Mouse (Mus musculus) liver, embryonic 13.5 days (tissue): ENCODE data around the gene Creb1. TPM values are rescaled to one million over a fixed set of nuclear protein-coding genes. Genes with fewer than 3 reads are reported as not detected.

Experiments
- ATAC-seq: fragments of 200-750 bp; cut with Nextera tagmentation; 2 replicates; pipeline ENCODE4 v1.8.0; 2017; ENCODE audit warnings: low read depth, mild to moderate bottlenecking, moderate number of reproducible peaks, moderate library complexity
- DNase-seq: peaks from one replicate; pipeline ENCODE4 v3.0.0; 2022
- H3K27ac ChIP-seq: fragments of 300-500 bp; sonication (generic); 2 replicates; pipeline ENCODE4 v1.5.1; 2015; ENCODE audit warnings: moderate library complexity, mild to moderate bottlenecking, inconsistent platforms
- H3K27me3 ChIP-seq: fragments of 300-500 bp; sonication (generic); 2 replicates; pipeline ENCODE4 v1.6.1; 2015; ENCODE audit warnings: mild to moderate bottlenecking, inconsistent platforms
- H3K36me3 ChIP-seq: fragments of 300-500 bp; sonication (generic); 2 replicates; pipeline ENCODE4 v1.6.1; 2015; ENCODE audit warnings: mild to moderate bottlenecking, inconsistent platforms
- H3K4me1 ChIP-seq: fragments of 300-500 bp; sonication (generic); replicated peaks from 2 replicates; pipeline ENCODE4 v1.6.1; 2015; ENCODE audit warnings: inconsistent platforms
- H3K4me2 ChIP-seq: fragments of 300-500 bp; sonication (generic); 2 replicates; pipeline ENCODE4 v1.6.1; 2015; ENCODE audit warnings: inconsistent platforms, mild to moderate bottlenecking, moderate library complexity
- H3K4me3 ChIP-seq: fragments of 300-500 bp; sonication (generic); replicated peaks from 2 replicates; pipeline ENCODE4 v1.5.1; 2015; ENCODE audit warnings: mild to moderate bottlenecking, inconsistent platforms
- H3K9ac ChIP-seq: fragments of 300-500 bp; sonication (generic); 2 replicates; pipeline ENCODE4 v1.6.1; 2015; ENCODE audit warnings: mild to moderate bottlenecking, inconsistent platforms
- H3K9me3 ChIP-seq: fragments of 300-500 bp; sonication (generic); replicated peaks from 2 replicates; pipeline ENCODE4 v1.6.1; 2016; ENCODE audit warnings: inconsistent platforms
- WGBS: fragments of 180-500 bp; shearing (Covaris S2); methylation state at CpG from one replicate; pipeline ENCODE4 v1.1.7; 2015; ENCODE audit not compliant: insufficient replicate concordance; 5-methylcytosine and 5-hydroxymethylcytosine counted together
- polyA plus RNA-seq: library from polyadenylated mRNA; unstranded; fragments of >200 nt; fragmentation: Nextera tagmentation; extraction: Ambion mirVana; gene quantifications from 2 replicates; pipeline ENCODE4 v1.2.1, GENCODE M21; 2015

The Creb1 gene
- polyA plus RNA-seq, 1 experiment from 2014 or later, result 11.4 TPM

GRCm38 (mm10) chr1:64653701-64654100 is 121.3 kb downstream of the Creb1 start:
- no peaks in the 10 kb centered on the region for H3K4me1 ChIP-seq
- no peak overlapping the region for H3K27ac ChIP-seq
- ATAC-seq, result no peak
- no peak overlapping the region for H3K4me3 ChIP-seq
- WGBS, result 80% methylated on average over 6 of the region's 6 CpGs
- H3K27me3 ChIP-seq, result no peaks in the 10 kb centered on the region
- no peak overlapping the region for H3K4me2 ChIP-seq
- DNase-seq, result no peak
- H3K36me3 ChIP-seq, result no peaks in the 10 kb centered on the region
- H3K9ac ChIP-seq, result no peak overlapping the region
- H3K9me3 ChIP-seq, result no peaks in the 10 kb centered on the region

Other genes with a start within 250 kb of the Creb1 start
- gene Mettl21a, start 84.6 kb downstream of the Creb1 start, polyA plus RNA-seq, result 7.8 and 8.2 TPM in 2 replicates
- gene Ccnyl1, start 157.8 kb downstream of the Creb1 start, polyA plus RNA-seq, result 0.87 and 1.1 TPM in 2 replicates
- gene Fzd5, start 205.1 kb downstream of the Creb1 start, polyA plus RNA-seq, result 2.2 and 2.3 TPM in 2 replicates